Mouse (Mus musculus) brain, adult 10 weeks (tissue): ENCODE measurements around the gene Myh13. TPM values are rescaled to one million over a fixed set of nuclear protein-coding genes. Genes with fewer than 3 reads are reported as not detected.

ENCODE experiments used
- polyA plus RNA-seq: library from polyadenylated mRNA; stranded (reverse); fragments of 350-450 nt; fragmentation: Illumina TruSeq; extraction: RNeasy Lipid Tissue Mini Kit (QIAGEN cat#74804); gene quantifications from one replicate; pipeline ENCODE4 v1.2.3, GENCODE M21; 2015; ENCODE audit warnings: low read depth, low replicate concordance

The Myh13 gene
- polyA plus RNA-seq: not detected

DNA sequence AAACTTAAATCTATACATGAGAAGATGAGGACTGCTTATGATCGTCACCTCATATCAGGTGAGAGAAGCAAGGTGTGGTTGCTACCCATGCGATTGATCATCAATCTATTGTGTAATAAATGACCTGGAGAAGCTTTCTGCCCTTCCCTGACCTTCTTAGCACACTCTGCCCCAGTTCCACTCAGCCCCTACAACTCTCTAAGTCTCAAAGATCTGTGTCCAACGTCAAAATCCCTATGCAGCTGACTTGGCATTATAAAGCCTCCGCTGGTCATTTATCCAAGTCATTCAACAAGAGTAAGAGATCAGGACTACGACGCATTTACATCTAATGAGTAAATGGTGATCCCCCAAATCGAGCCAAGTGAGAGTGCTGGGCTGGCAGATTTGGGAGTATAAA lies at the start of gene Myh13:
TSS of gene Myh13 (plus strand) at position 301 of the 400 bp plus-strand sequence.

DNA sequence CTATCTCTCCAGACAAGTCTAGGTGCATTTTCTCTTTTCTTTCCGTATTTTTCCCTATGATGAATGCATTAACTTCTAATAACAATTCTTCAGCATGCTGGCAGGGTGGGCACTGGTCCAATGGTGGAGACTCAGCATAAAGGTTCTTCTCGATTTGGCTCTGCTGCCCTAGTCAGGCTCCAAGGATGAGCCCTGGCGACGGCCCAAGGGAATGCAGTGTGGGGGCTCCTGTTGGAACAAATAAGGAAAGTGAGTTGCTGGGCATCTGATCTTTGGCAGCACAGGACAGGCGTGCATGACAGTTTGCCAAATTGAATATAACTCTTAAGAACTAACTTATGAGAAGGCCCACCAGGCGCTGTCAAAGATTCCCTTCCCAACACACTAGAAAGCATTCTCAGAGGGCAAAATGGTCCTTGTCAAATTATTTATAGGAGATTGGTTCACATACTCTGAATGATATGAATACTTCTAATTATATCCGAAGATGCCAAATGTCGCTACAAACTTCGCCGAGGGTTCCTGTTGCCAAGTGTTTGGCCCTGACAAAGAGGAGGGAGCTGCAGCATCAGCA lies 44.8 kb upstream of the Myh13 start, which contains the start of gene Myh8:
TSS of gene Myh8 (plus strand) at position 524 of the 574 bp plus-strand sequence.

Other genes starting within 250 kb of the Myh13 start
- 0.68 TPM for gene Myh3, start 243.4 kb upstream of the Myh13 start, polyA plus RNA-seq
- 0.10 TPM for gene Myh2, start 150.6 kb upstream of the Myh13 start, polyA plus RNA-seq
- 0.42 TPM for gene Myh1, start 121.6 kb upstream of the Myh13 start, polyA plus RNA-seq
- 0.07 TPM for gene Myh4, start 83.6 kb upstream of the Myh13 start, polyA plus RNA-seq
- 0.10 TPM for gene Myh8, start 44.5 kb upstream of the Myh13 start, polyA plus RNA-seq
- 179 TPM for gene Gas7, start 133.8 kb downstream of the Myh13 start, polyA plus RNA-seq